29 mouse cellular contexts compared by ENCODE assay signal in the genomic region with DNA sequence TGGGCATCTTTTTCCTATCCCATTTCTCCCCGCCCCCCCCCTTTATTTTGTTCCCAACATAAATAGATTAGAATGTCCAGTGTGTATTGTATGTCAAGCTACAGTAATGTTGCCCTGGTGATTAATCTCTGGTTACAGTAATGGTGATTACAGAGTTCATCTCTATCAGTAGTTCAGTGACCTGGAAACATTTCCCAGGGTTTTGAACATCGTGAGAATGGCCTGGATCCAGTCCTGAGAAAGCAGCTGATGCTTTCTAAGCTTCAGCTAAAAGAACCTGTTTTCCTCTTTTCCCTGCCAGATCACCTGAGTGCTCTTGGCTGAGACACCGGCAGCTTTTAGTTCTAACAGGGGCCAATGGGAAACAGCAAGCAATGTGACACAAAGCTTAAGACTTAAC. TPM values are rescaled to one million over a fixed set of nuclear protein-coding genes. Genes with fewer than 3 reads are reported as not detected.
DNase-seq lines count a peak whose midpoint lies in the region; ATAC-seq and TF ChIP-seq lines count a peak whose summit lies in the region.
"Had no signal": no experiment of that assay in that cellular context is flagged by ENCODE, and none has a peak within 500 bp of the region (broad histone marks: within the 10 kb centered on the region; RNA-seq: fewer than 3 reads in every experiment).

No protein-coding gene starts in this region.

- peak; percentile 45; the same call in 1 of the 2 replicates for ATAC-seq in hindbrain, embryonic 16.5 days
- no peak for ATAC-seq in hindbrain, embryonic 13.5 days (ENCODE audit: low FRiP score)
- ATAC-seq in midbrain, postnatal 0 days (ENCODE audit: low FRiP score): no peak
- ATAC-seq in midbrain, embryonic 16.5 days: no peak
- ATAC-seq: activated CD4-positive, CD25-positive, alpha-beta regulatory T cell, adult 4 months; CD4-positive, CD25-positive, alpha-beta regulatory T cell, adult 4 months; intestine, postnatal 0 days; liver, embryonic 12.5 days had no signal

- no peak overlapping the region for H3K27ac ChIP-seq in hindbrain, embryonic 16.5 days (ENCODE audit: low read depth, low read length)
- no peak overlapping the region for H3K27ac ChIP-seq in hindbrain, embryonic 13.5 days
- H3K27ac ChIP-seq in midbrain, postnatal 0 days (ENCODE audit: low read depth, low read length): no peak overlapping the region
- no peak overlapping the region for H3K27ac ChIP-seq in midbrain, embryonic 16.5 days (ENCODE audit: low read length)
- H3K27ac ChIP-seq: gastrocnemius, adult 2 months; heart, embryonic 13.5 days; hindbrain, embryonic 15.5 days; limb, embryonic 12.5 days; liver, embryonic 12.5 days; midbrain, embryonic 10.5 days; neural tube, embryonic 12.5 days had no signal

- WGBS in hindbrain, embryonic 16.5 days: 52% methylated on average over 3 of the region's 3 CpGs
- 65% methylated on average over 3 of the region's 3 CpGs for WGBS in hindbrain, embryonic 13.5 days
- WGBS in midbrain, postnatal 0 days: 59% methylated on average over 3 of the region's 3 CpGs
- WGBS in midbrain, embryonic 16.5 days: 41% methylated on average over 3 of the region's 3 CpGs

- H3K36me3 ChIP-seq in hindbrain, embryonic 16.5 days (ENCODE audit: control insufficient read depth, insufficient read depth, low read length): no peaks in the 10 kb centered on the region
- no peaks in the 10 kb centered on the region for H3K36me3 ChIP-seq in hindbrain, embryonic 13.5 days
- H3K36me3 ChIP-seq in midbrain, postnatal 0 days (ENCODE audit: insufficient read depth, low read length): no peaks in the 10 kb centered on the region
- H3K36me3 ChIP-seq in midbrain, embryonic 16.5 days (ENCODE audit: control insufficient read depth, insufficient read depth, low read length): no peaks in the 10 kb centered on the region
- H3K36me3 ChIP-seq: heart, embryonic 13.5 days; hindbrain, embryonic 15.5 days; limb, embryonic 12.5 days; liver, embryonic 12.5 days; midbrain, embryonic 10.5 days; neural tube, embryonic 12.5 days had no signal

- no peak overlapping the region for H3K4me3 ChIP-seq in hindbrain, embryonic 16.5 days (ENCODE audit: low read length)
- H3K4me3 ChIP-seq in hindbrain, embryonic 13.5 days: no peak overlapping the region
- H3K4me3 ChIP-seq in midbrain, postnatal 0 days (ENCODE audit: low read depth, low read length): no peak overlapping the region
- H3K4me3 ChIP-seq in midbrain, embryonic 16.5 days (ENCODE audit: low read depth, low read length): no peak overlapping the region
- H3K4me3 ChIP-seq: gastrocnemius, adult 2 months; heart, embryonic 13.5 days; hindbrain, embryonic 15.5 days; limb, embryonic 12.5 days; liver, embryonic 12.5 days; midbrain, embryonic 10.5 days; neural tube, embryonic 12.5 days had no signal

- no peak for TF ChIP-seq CTCF in midbrain, postnatal 0 days (IDR thresholded peaks at IDR 0.05)

- no peaks in the 10 kb centered on the region for H3K27me3 ChIP-seq in hindbrain, embryonic 16.5 days (replicated peaks; ENCODE audit: control insufficient read depth, insufficient read depth, low read length)
- no peaks in the 10 kb centered on the region for H3K27me3 ChIP-seq in hindbrain, embryonic 13.5 days
- H3K27me3 ChIP-seq in midbrain, postnatal 0 days (ENCODE audit: insufficient read depth, low read length): no peaks in the 10 kb centered on the region
- no peaks in the 10 kb centered on the region for H3K27me3 ChIP-seq in midbrain, embryonic 16.5 days (ENCODE audit: control insufficient read depth, insufficient read depth, low read depth, low read length)
- H3K27me3 ChIP-seq: heart, embryonic 13.5 days; hindbrain, embryonic 15.5 days; limb, embryonic 12.5 days; liver, embryonic 12.5 days; neural tube, embryonic 12.5 days had no signal

- DNase-seq in cerebellum, postnatal 10 days: peak; percentile 60 to 73
- no peak for DNase-seq in cerebellum, adult 9-10 months
- peak; percentile 7 for DNase-seq in midbrain, postnatal 0 days (ENCODE audit: low spot score)
- DNase-seq in retina, postnatal 1 day: peak; percentile 91
- DNase-seq in heart, adult 9 months (ENCODE audit: low spot score in 2 of 2): no peak
- DNase-seq: adrenal gland, postnatal 10 days; embryo, embryonic 11 days; gastrocnemius, adult 2 months; lung, adult 2 months; lung, postnatal 4 days; right cerebral cortex, postnatal 14 days; thymus, adult 2 months had no signal

- H3K4me2 ChIP-seq in hindbrain, embryonic 16.5 days (ENCODE audit: low read length): no peak overlapping the region
- no peak overlapping the region for H3K4me2 ChIP-seq in hindbrain, embryonic 13.5 days
- no peak overlapping the region for H3K4me2 ChIP-seq in midbrain, postnatal 0 days (ENCODE audit: low read depth, low read length, poor library complexity, severe bottlenecking)
- no peak overlapping the region for H3K4me2 ChIP-seq in midbrain, embryonic 16.5 days (ENCODE audit: low read length)
- H3K4me2 ChIP-seq: heart, embryonic 13.5 days; hindbrain, embryonic 15.5 days; limb, embryonic 12.5 days; liver, embryonic 12.5 days; neural tube, embryonic 12.5 days had no signal

- H3K4me1 ChIP-seq in hindbrain, embryonic 16.5 days (ENCODE audit: control insufficient read depth, insufficient read depth, low read depth, low read length): no peaks in the 10 kb centered on the region
- peaks cover 7% of the 10 kb centered on the region; the same call in 1 of the 2 replicates for H3K4me1 ChIP-seq in hindbrain, embryonic 13.5 days (replicated peaks)
- H3K4me1 ChIP-seq in midbrain, postnatal 0 days (ENCODE audit: insufficient read depth, low read length): no peaks in the 10 kb centered on the region
- no peaks in the 10 kb centered on the region for H3K4me1 ChIP-seq in midbrain, embryonic 16.5 days (ENCODE audit: control insufficient read depth, insufficient read depth, low read length)
- H3K4me1 ChIP-seq: hindbrain, embryonic 15.5 days; limb, embryonic 12.5 days had no signal

- H3K9ac ChIP-seq in hindbrain, embryonic 16.5 days (ENCODE audit: low read depth, low read length): no peak overlapping the region
- H3K9ac ChIP-seq in hindbrain, embryonic 13.5 days: no peak overlapping the region
- no peak overlapping the region for H3K9ac ChIP-seq in midbrain, postnatal 0 days (replicated peaks; ENCODE audit: low read length, poor library complexity, severe bottlenecking)
- H3K9ac ChIP-seq in midbrain, embryonic 16.5 days (ENCODE audit: low read depth, low read length): no peak overlapping the region
- H3K9ac ChIP-seq: heart, embryonic 13.5 days; hindbrain, embryonic 15.5 days; limb, embryonic 12.5 days; liver, embryonic 12.5 days; neural tube, embryonic 12.5 days had no signal

- no peaks in the 10 kb centered on the region for H3K9me3 ChIP-seq in hindbrain, embryonic 16.5 days (ENCODE audit: control insufficient read depth, low read length)
- no peaks in the 10 kb centered on the region for H3K9me3 ChIP-seq in hindbrain, embryonic 13.5 days
- no peaks in the 10 kb centered on the region for H3K9me3 ChIP-seq in midbrain, postnatal 0 days (ENCODE audit: low read length)
- H3K9me3 ChIP-seq in midbrain, embryonic 16.5 days (replicated peaks; ENCODE audit: control insufficient read depth, low read length, poor library complexity, severe bottlenecking): no peaks in the 10 kb centered on the region
- H3K9me3 ChIP-seq: heart, embryonic 13.5 days; hindbrain, embryonic 15.5 days; limb, embryonic 12.5 days; liver, embryonic 12.5 days; midbrain, embryonic 10.5 days; neural tube, embryonic 12.5 days had no signal

RNA-seq across cellular contexts. Expression of gene Rnf17, which starts 12.1 kb away (rescaled TPM):
- polyA plus RNA-seq in hindbrain, embryonic 16.5 days (2015; fragmentation: Nextera tagmentation; extraction: Ambion mirVana): 0.80 and 1.1 TPM in 2 replicates
- 1.3 and 1.5 TPM in 2 replicates for polyA plus RNA-seq in hindbrain, embryonic 13.5 days (2015; fragmentation: Nextera tagmentation; extraction: Ambion mirVana)
- total RNA-seq in midbrain, postnatal 0 days (2014; rRNA removed): 0.82 and 1.7 TPM in 2 replicates
- 0.62 and 1.0 TPM in 2 replicates for polyA plus RNA-seq in midbrain, postnatal 0 days (2015; fragmentation: Nextera tagmentation; extraction: Ambion mirVana)
- 1.3 and 1.7 TPM in 2 replicates for polyA plus RNA-seq in midbrain, embryonic 16.5 days (2015; fragmentation: Nextera tagmentation; extraction: Ambion mirVana)
- polyA plus RNA-seq: large intestine, adult 2 months; lung, adult 2 months had no signal

RNA-seq across cellular contexts. Expression of gene Atp12a, which starts 25.4 kb away (rescaled TPM):
- polyA plus RNA-seq in hindbrain, embryonic 16.5 days (2015; fragmentation: Nextera tagmentation; extraction: Ambion mirVana): 0.27 and 0.33 TPM in 2 replicates
- 0.09 TPM in 2 replicates for polyA plus RNA-seq in hindbrain, embryonic 13.5 days (2015; fragmentation: Nextera tagmentation; extraction: Ambion mirVana)
- total RNA-seq in midbrain, postnatal 0 days (2014; rRNA removed): 0.22 and 0.47 TPM in 2 replicates
- 0.15 and 0.38 TPM in 2 replicates for polyA plus RNA-seq in midbrain, postnatal 0 days (2015; fragmentation: Nextera tagmentation; extraction: Ambion mirVana)
- polyA plus RNA-seq in midbrain, embryonic 16.5 days (2015; fragmentation: Nextera tagmentation; extraction: Ambion mirVana): 0.23 and 0.30 TPM in 2 replicates
- total RNA-seq: adrenal gland, postnatal 10 days; gastrocnemius, adult 2 months; granulocyte monocyte progenitor cell, adult 5-6 weeks; heart, postnatal 25 days; layer of hippocampus, postnatal 25 days had no signal
- polyA plus RNA-seq: activated CD4-positive, CD25-positive, alpha-beta regulatory T cell, adult 4 months; CD4-positive, CD25-positive, alpha-beta regulatory T cell, adult 4 months; limb, embryonic 12.5 days; liver, embryonic 12.5 days; midbrain, embryonic 10.5 days; neural tube, embryonic 12.5 days; spleen, adult 2 months had no signal

Comparison
In these comparisons a context has a peak if more than half of its experiments do, and no peak if none do; other contexts are left out.
1. DNase-seq: peak in cerebellum, postnatal 10 days (2 of 2), midbrain, postnatal 0 days (single experiment) and retina, postnatal 1 day (single experiment); none in cerebellum, adult 9-10 months (single experiment) and heart, adult 9 months (0 of 2).